Mouse (Mus musculus): ENCODE data around the gene Atp6v0a4. TPM values are rescaled to one million over a fixed set of nuclear protein-coding genes. Genes with fewer than 3 reads are reported as not detected.

Atp6v0a4 gene
- 0.08 and 0.10 TPM in 2 replicates for polyA plus RNA-seq (2012; rRNA removed)

DNA sequence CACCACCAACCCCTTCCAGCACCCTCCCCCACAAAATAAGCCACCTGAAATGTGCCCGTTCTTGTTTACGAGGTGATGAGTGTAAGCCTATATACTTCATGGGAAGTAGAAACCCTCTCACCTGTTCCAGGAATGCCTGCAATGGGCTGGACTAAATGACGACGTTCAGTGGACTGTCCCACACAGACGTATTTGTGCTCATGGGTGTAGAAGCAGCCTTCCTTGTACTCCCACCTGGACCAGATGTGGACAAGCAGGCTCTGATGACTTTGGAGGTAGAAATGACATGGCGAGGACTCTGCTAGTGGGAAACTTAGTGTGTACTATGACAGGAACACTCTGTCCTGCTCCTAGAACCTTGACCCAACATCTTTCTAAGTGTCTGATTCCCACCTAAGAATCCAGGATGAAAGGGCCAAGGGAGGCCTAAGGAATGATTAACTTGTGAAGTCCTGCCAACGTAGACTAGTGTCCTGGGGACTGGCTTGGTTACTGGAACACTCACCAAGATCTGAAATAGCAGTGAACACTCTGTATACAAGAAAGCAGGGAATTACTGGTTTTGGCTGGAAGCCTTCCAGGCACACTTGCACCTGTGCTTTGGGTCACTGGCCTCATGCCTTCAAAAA lies at the start of gene Atp6v0a4:
Gene Atp6v0a4, minus strand, starts transcription at position 380 of the 629 bp plus-strand sequence.

GRCm38 (mm10) chr6:38109160-38109795 lies 15.1 kb downstream of the Atp6v0a4 start, which contains the start of gene Tmem213:
TSS of gene Tmem213 (plus strand) at chr6:38109255.

DNA sequence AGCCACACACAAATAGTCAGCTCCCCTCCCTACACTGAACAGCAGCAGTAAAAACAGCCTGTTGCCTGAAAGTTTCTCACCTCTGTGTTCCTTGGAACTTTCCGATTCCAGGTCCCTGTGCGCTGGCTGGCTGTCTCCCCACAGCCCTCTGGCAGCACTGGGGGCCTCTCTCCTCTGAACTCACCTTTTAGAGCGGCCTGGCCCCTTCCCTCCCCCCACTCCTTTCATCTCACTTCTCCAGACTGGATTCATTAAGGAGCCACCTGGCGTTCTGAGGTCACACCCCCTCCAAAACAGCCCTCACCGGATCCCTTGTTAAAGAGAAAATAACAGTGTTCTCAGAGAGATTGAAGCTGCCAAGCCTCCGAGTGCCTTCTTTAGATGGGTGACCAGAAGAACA lies 77.5 kb downstream of the Atp6v0a4 start, which contains the start of gene Svopl:
Gene Svopl, minus strand, starts transcription at position 159 of the 400 bp plus-strand sequence.

Other genes starting within 250 kb of the Atp6v0a4 start
- gene Svopl, start 77.6 kb downstream of the Atp6v0a4 start, polyA plus RNA-seq (2012; rRNA removed) = 0.01 TPM in 1 of 2 replicates, not detected in the other
- not detected in 2 replicates for gene Tmem213, start 15.3 kb downstream of the Atp6v0a4 start, polyA plus RNA-seq (2012; rRNA removed)
- 0.27 and 0.29 TPM in 2 replicates for gene D630045J12Rik, start 129.4 kb upstream of the Atp6v0a4 start, polyA plus RNA-seq (2012; rRNA removed)
- 3.5 and 3.9 TPM in 2 replicates for gene Zc3hav1l, start 174.7 kb upstream of the Atp6v0a4 start, polyA plus RNA-seq (2012; rRNA removed)
- gene Zc3hav1, start 230.0 kb upstream of the Atp6v0a4 start, polyA plus RNA-seq (2012; rRNA removed) = 23.2 and 27.3 TPM in 2 replicates